Mouse (Mus musculus) neural tube, embryonic 13.5 days (tissue): ENCODE measurements around the gene Tmcc1. TPM values are rescaled to one million over a fixed set of nuclear protein-coding genes. Genes with fewer than 3 reads are reported as not detected.
A peak's percentile ranks its signal among the peaks of the same experiment; 100 is the strongest.
"Not testable (repeated sequence)": the region's sequence is repeated elsewhere in the genome, so short reads cannot be mapped to it uniquely, and the experiment has no call there.

Experiments used
- ATAC-seq: fragments of 200-750 bp; cut with Nextera tagmentation; 2 replicates; pipeline ENCODE4 v1.8.0; 2017; ENCODE audit warnings: low read depth, mild to moderate bottlenecking, moderate TSS enrichment, moderate library complexity
- H3K27ac ChIP-seq: fragments of 300-500 bp; sonication (generic); replicated peaks from 2 replicates; pipeline ENCODE4 v1.5.1; 2015; ENCODE audit warnings: moderate library complexity, mild to moderate bottlenecking, inconsistent platforms
- H3K27me3 ChIP-seq: fragments of 300-500 bp; sonication (generic); 2 replicates; pipeline ENCODE4 v1.6.1; 2015; ENCODE audit warnings: mild to moderate bottlenecking, inconsistent platforms
- H3K36me3 ChIP-seq: fragments of 300-500 bp; sonication (generic); 2 replicates; pipeline ENCODE4 v1.6.1; 2015; ENCODE audit warnings: mild to moderate bottlenecking, inconsistent platforms
- H3K4me1 ChIP-seq: fragments of 300-500 bp; sonication (generic); replicated peaks from 2 replicates; pipeline ENCODE4 v1.6.1; 2015; ENCODE audit warnings: inconsistent platforms
- H3K4me2 ChIP-seq: fragments of 300-500 bp; sonication (generic); 2 replicates; pipeline ENCODE4 v1.6.1; 2015; ENCODE audit warnings: inconsistent platforms, mild to moderate bottlenecking, moderate library complexity
- H3K4me3 ChIP-seq: fragments of 300-500 bp; sonication (generic); 2 replicates; pipeline ENCODE4 v1.5.1; 2015; ENCODE audit warnings: mild to moderate bottlenecking, inconsistent platforms
- H3K9ac ChIP-seq: fragments of 300-500 bp; sonication (generic); 2 replicates; pipeline ENCODE4 v1.6.1; 2015; ENCODE audit warnings: moderate library complexity, mild to moderate bottlenecking, inconsistent platforms
- H3K9me3 ChIP-seq: fragments of 300-500 bp; sonication (generic); 2 replicates; pipeline ENCODE4 v1.6.1; 2016; ENCODE audit warnings: inconsistent platforms
- WGBS: fragments of 180-500 bp; shearing (Covaris S2); methylation state at CpG from one replicate; pipeline ENCODE4 v1.1.7; 2015; 5-methylcytosine and 5-hydroxymethylcytosine counted together
- polyA plus RNA-seq: library from polyadenylated mRNA; unstranded; fragments of >200 nt; fragmentation: Nextera tagmentation; extraction: Ambion mirVana; gene quantifications from 2 replicates; pipeline ENCODE4 v1.2.1, GENCODE M21; 2015

Tmcc1 gene
- polyA plus RNA-seq, 1 experiment from 2014 or later = 32.1 TPM

GRCm38 (mm10) chr6:116192809-116193311, 426 bp downstream of the Tmcc1 start:
- Histone ChIP-seq H3K4me3 (peak overlapping the region; percentile 96), H3K27me3 (no peaks in the 10 kb centered on the region), H3K27ac (peak overlapping the region; percentile 87), H3K9me3 (no peaks in the 10 kb centered on the region), H3K36me3 (no peaks in the 10 kb centered on the region), H3K4me2 (peak overlapping the region; percentile 94), H3K9ac (peak overlapping the region; percentile 94), H3K4me1 (peaks cover 39% of the 10 kb centered on the region)
- peak; percentile 88 for ATAC-seq
- WGBS = under 1% methylated on average over 49 of the region's 51 CpGs

DNA sequence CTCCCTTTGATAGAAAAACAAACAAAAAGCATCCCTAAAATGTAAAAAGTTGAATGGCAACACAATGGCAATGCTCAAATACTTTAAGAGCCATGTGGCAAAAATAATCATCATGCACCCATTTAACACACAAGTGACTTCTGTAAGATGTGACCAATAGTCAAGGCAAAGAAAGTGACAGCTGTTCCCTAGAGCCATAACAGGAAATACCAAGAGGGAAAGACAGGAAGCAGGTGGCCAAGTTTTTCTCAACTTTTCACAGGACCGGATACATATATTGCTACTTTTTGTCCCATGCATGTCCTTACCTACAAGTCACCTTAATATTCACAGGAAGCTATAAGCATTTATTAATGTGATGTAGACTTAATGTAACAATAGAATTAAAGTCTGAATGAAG, 3.9 kb downstream of the Tmcc1 start:
- H3K27ac ChIP-seq = no peak overlapping the region
- H3K4me1 ChIP-seq = peaks cover 39% of the 10 kb centered on the region
- no peak overlapping the region for H3K4me3 ChIP-seq
- H3K9ac ChIP-seq = no peak overlapping the region
- no peaks in the 10 kb centered on the region for H3K27me3 ChIP-seq
- no peak overlapping the region for H3K4me2 ChIP-seq
- ATAC-seq = no peak
- no peaks in the 10 kb centered on the region for H3K9me3 ChIP-seq
- 88% methylated on average over 1 of the region's 1 CpGs for WGBS
- H3K36me3 ChIP-seq = no peaks in the 10 kb centered on the region

DNA sequence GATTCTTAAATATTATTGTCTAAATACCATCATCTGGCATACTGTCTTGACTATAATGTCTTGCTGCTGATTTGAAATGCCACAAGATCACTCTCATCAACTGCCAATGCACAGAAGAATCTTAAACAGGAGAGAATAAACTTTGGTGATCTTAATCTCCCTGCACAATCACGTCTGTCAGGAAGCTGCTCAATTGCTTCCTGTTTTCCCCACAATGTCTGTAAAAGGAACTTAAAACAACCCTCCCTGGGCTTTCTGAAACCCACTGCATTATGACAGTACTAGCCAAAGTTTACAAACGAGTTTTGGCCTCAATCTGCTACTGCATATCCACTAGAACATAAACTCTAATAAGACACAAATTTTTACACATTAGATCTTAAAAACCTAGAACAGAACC, 6.8 kb downstream of the Tmcc1 start:
- H3K27me3 ChIP-seq = no peaks in the 10 kb centered on the region
- no peak overlapping the region for H3K4me2 ChIP-seq
- no peaks in the 10 kb centered on the region for H3K9me3 ChIP-seq
- no peak for ATAC-seq
- no peak overlapping the region for H3K9ac ChIP-seq
- 53% methylated on average over 2 of the region's 2 CpGs for WGBS
- H3K27ac ChIP-seq = no peak overlapping the region
- H3K4me1 ChIP-seq = peaks cover 25% of the 10 kb centered on the region
- H3K36me3 ChIP-seq = no peaks in the 10 kb centered on the region
- no peak overlapping the region for H3K4me3 ChIP-seq

- Histone ChIP-seq H3K9me3 (no peaks in the 10 kb centered on the region), H3K27ac (no peak overlapping the region), H3K4me3 (no peak overlapping the region), H3K36me3 (peaks cover 12% of the 10 kb centered on the region; the same call in 1 of the 2 replicates), H3K4me2 (no peak overlapping the region), H3K9ac (no peak overlapping the region), H3K4me1 (peaks cover 4% of the 10 kb centered on the region; the same call in 1 of the 2 replicates), H3K27me3 (no peaks in the 10 kb centered on the region)
- ATAC-seq = no peak
- WGBS = 93% methylated on average over 5 of the region's 5 CpGs
These were observed 9.8 kb downstream of the Tmcc1 start for GRCm38 (mm10) chr6:116183509-116183908.

DNA sequence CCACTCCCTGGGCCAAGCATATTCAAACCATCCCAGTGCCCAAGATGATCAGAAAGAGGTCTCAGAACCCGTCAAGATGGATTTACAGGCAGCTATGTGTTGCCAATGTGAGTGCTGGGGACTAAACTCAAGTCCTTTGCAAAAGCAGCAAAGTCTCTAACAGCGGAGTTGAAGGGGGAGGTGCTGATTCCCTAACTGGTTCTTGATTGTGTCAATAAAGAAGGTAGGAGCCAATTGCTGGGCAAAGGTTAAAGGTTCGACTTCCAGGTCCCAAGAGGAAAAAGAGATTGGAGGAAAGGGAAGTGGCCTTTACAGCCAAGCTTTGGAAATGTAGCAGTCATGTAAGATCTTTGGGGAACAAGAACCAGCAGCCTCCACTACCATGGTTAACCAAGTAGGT, 12.6 kb downstream of the Tmcc1 start:
- Histone ChIP-seq H3K27ac (no peak overlapping the region), H3K9ac (no peak overlapping the region), H3K4me1 (peaks cover 4% of the 10 kb centered on the region; the same call in 1 of the 2 replicates), H3K4me2 (no peak overlapping the region), H3K9me3 (no peaks in the 10 kb centered on the region), H3K4me3 (no peak overlapping the region), H3K36me3 (peaks cover 17% of the 10 kb centered on the region; the same call in 1 of the 2 replicates), H3K27me3 (no peaks in the 10 kb centered on the region)
- ATAC-seq = no peak
- 71% methylated on average over 3 of the region's 3 CpGs for WGBS

- Histone ChIP-seq H3K27ac (no peak overlapping the region), H3K4me1 (peaks cover 4% of the 10 kb centered on the region; the same call in 1 of the 2 replicates), H3K9me3 (no peaks in the 10 kb centered on the region), H3K9ac (no peak overlapping the region), H3K4me3 (no peak overlapping the region), H3K27me3 (no peaks in the 10 kb centered on the region), H3K36me3 (peaks cover 19% of the 10 kb centered on the region; the same call in 1 of the 2 replicates), H3K4me2 (no peak overlapping the region)
- 97% methylated on average over 2 of the region's 2 CpGs for WGBS
- ATAC-seq = no peak
These were observed 14.9 kb downstream of the Tmcc1 start for GRCm38 (mm10) chr6:116178376-116178775.

DNA sequence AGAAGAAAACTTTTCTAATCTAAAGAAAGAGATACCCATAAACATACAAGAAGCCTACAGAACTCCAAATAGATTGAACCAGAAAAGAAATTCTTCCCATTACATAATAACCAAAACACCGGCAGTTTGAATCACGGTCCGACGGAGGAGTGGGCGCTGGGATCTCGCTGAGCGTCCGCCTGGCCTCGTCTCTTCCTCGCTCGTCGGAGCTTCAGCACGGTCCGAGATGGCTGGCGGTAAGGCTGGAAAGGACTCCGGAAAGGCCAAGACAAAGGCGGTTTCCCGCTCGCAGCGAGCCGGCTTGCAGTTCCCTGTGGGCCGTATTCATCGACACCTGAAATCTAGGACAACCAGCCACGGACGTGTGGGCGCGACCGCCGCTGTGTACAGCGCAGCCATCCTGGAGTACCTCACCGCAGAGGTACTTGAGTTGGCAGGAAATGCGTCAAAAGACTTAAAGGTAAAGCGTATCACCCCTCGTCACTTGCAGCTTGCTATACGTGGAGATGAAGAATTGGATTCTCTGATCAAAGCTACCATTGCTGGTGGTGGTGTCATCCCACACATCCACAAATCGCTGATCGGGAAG, 19.7 kb downstream of the Tmcc1 start:
- H3K9ac ChIP-seq, H3K4me3 ChIP-seq, H3K4me1 ChIP-seq, H3K36me3 ChIP-seq, H3K27ac ChIP-seq, ATAC-seq, H3K9me3 ChIP-seq, H3K4me2 ChIP-seq, H3K27me3 ChIP-seq: not testable (repeated sequence)
- WGBS = 72% methylated on average over 37 of the region's 37 CpGs

DNA sequence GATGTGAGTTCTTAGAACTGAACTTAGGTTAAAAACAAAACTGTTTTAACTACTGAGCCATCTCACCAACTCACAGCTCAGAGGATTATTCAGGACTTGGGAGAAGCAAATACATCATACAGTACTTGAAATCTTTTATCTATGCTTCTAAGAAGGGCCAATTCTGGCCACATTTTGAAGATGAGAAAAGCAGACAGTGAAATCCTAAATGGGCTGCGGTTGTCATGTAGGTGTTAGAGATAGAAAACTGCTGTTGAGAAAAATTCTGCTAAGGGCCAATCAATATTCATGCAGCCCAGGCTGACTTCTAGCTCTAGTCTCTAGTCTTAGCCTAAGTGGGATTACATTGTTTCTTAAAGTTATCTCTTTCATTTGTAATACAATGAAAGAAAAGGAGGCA, 26.9 kb downstream of the Tmcc1 start:
- Histone ChIP-seq H3K36me3 (peaks cover 6% of the 10 kb centered on the region), H3K4me3 (no peak overlapping the region), H3K27ac (no peak overlapping the region), H3K9ac (no peak overlapping the region), H3K27me3 (no peaks in the 10 kb centered on the region), H3K4me1 (no peaks in the 10 kb centered on the region), H3K9me3 (peaks cover 2% of the 10 kb centered on the region; the same call in 1 of the 2 replicates), H3K4me2 (no peak overlapping the region)
- no peak for ATAC-seq
- 88% methylated on average over 1 of the region's 1 CpGs for WGBS

- H3K9me3 ChIP-seq = no peaks in the 10 kb centered on the region
- H3K4me1 ChIP-seq = peaks cover 15% of the 10 kb centered on the region
- 0 out of 2 replicates have a peak, but pooled peaks cover 10% of the 10 kb centered on the region for H3K36me3 ChIP-seq
- no peak overlapping the region for H3K9ac ChIP-seq
- H3K27me3 ChIP-seq = no peaks in the 10 kb centered on the region
- H3K27ac ChIP-seq = peak overlapping the region; percentile 42; the same call in 1 of the 2 replicates
- H3K4me3 ChIP-seq = no peak overlapping the region
- no peak for ATAC-seq
- WGBS = 23% methylated on average over 3 of the region's 3 CpGs
- H3K4me2 ChIP-seq = no peak overlapping the region
These were observed 38.2 kb downstream of the Tmcc1 start for GRCm38 (mm10) chr6:116154854-116155624.

- 0 out of 2 replicates have a peak, but pooled peaks cover 6% of the 10 kb centered on the region for H3K36me3 ChIP-seq
- no peaks in the 10 kb centered on the region for H3K9me3 ChIP-seq
- H3K4me2 ChIP-seq = no peak overlapping the region
- no peak for ATAC-seq
- H3K9ac ChIP-seq = no peak overlapping the region
- H3K27ac ChIP-seq = no peak overlapping the region
- no peak overlapping the region for H3K4me3 ChIP-seq
- H3K4me1 ChIP-seq = 0 out of 2 replicates have a peak, but pooled peaks cover under 1% of the 10 kb centered on the region
- no peaks in the 10 kb centered on the region for H3K27me3 ChIP-seq
- WGBS = 80% methylated on average over 1 of the region's 1 CpGs
These were observed 45.9 kb downstream of the Tmcc1 start for GRCm38 (mm10) chr6:116147386-116147785.

DNA sequence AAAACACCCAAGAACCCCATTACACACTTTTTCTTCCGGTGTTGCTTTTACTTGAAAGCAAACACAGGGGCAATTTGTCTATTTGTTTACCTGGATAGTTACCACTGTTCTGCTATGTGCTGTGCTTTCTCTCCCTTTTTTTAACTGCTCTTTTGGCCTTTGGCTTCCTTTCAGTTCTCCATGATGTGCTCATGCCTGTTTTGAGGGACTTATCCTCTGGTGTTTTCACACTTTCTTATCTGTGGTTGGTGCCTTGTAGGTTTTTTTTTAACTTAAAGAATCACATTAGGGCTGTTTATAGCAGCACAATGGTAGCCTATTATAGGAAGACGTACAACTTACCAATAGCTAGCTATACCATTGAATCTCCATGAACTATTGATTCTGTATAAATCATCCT, 51.6 kb downstream of the Tmcc1 start:
- ATAC-seq = no peak

GRCm38 (mm10) chr6:116140782-116141181, 52.5 kb downstream of the Tmcc1 start:
- no peak overlapping the region for H3K27ac ChIP-seq
- peaks cover 18% of the 10 kb centered on the region for H3K4me1 ChIP-seq
- no peak for ATAC-seq
- H3K36me3 ChIP-seq = no peaks in the 10 kb centered on the region
- no peaks in the 10 kb centered on the region for H3K9me3 ChIP-seq
- H3K9ac ChIP-seq = no peak overlapping the region
- H3K4me3 ChIP-seq = no peak overlapping the region
- no peaks in the 10 kb centered on the region for H3K27me3 ChIP-seq
- no peak overlapping the region for H3K4me2 ChIP-seq

More for the DNA sequence above, 51.6 kb downstream of the Tmcc1 start:
- peaks cover 18% of the 10 kb centered on the region for H3K4me1 ChIP-seq
- no peaks in the 10 kb centered on the region for H3K36me3 ChIP-seq
- no peak overlapping the region for H3K4me2 ChIP-seq
- H3K9me3 ChIP-seq = no peaks in the 10 kb centered on the region
- no peaks in the 10 kb centered on the region for H3K27me3 ChIP-seq
- 52% methylated on average over 2 of the region's 2 CpGs for WGBS
- no peak overlapping the region for H3K27ac ChIP-seq
- no peak overlapping the region for H3K4me3 ChIP-seq
- no peak overlapping the region for H3K9ac ChIP-seq
